Mouse (Mus musculus): ENCODE measurements at regions not wholly inside any gene's neighbourhood (a gene's known extent, or its start where the extent isn't known, plus 50 kb on each side); places are given as distances from the start of the nearest gene placed in this dataset.

- H3K4me2 ChIP-seq (ENCODE audit: low read depth, low read length), result no peak overlapping the region
- no peak overlapping the region for H3K4me3 ChIP-seq (ENCODE audit: low read depth, low read length)
- H3K9ac ChIP-seq (replicated peaks; ENCODE audit: low read depth, low read length), result no peak overlapping the region
- no peaks in the 10 kb centered on the region for H3K36me3 ChIP-seq (replicated peaks; ENCODE audit: control insufficient read depth, insufficient read depth, low read length)
- H3K27me3 ChIP-seq (ENCODE audit: control insufficient read depth, insufficient read depth, low read length), result 0 out of 2 replicates have a peak, but pooled peaks cover 5% of the 10 kb centered on the region
- DNase-seq (ENCODE audit: low spot score), result no peak
- ATAC-seq (ENCODE audit: insufficient read depth, low read depth), result no peak
- H3K4me1 ChIP-seq (ENCODE audit: control insufficient read depth, insufficient read depth), result no peaks in the 10 kb centered on the region
- no peaks in the 10 kb centered on the region for H3K9me3 ChIP-seq (replicated peaks; ENCODE audit: control insufficient read depth, low read length)
- TF ChIP-seq CTCF (IDR thresholded peaks at IDR 0.05; ENCODE audit: low read depth) (no peak), EP300 (IDR thresholded peaks at IDR 0.05; ENCODE audit: low read depth) (no peak)
- H3K27ac ChIP-seq (ENCODE audit: low read depth), result no peak overlapping the region
These were observed 227.3 kb downstream of the Foxo1 start for GRCm38 (mm10) chr3:52495401-52495800.

GRCm38 (mm10) chr3:52494924-52495323 lies 226.8 kb downstream of the Foxo1 start:
- Histone ChIP-seq H3K9me3 (replicated peaks; ENCODE audit: control insufficient read depth, low read length) (no peaks in the 10 kb centered on the region), H3K27me3 (ENCODE audit: control insufficient read depth, insufficient read depth, low read length) (0 out of 2 replicates have a peak, but pooled peaks cover 5% of the 10 kb centered on the region), H3K4me3 (ENCODE audit: low read depth, low read length) (no peak overlapping the region), H3K4me1 (ENCODE audit: control insufficient read depth, insufficient read depth) (no peaks in the 10 kb centered on the region), H3K36me3 (replicated peaks; ENCODE audit: control insufficient read depth, insufficient read depth, low read length) (no peaks in the 10 kb centered on the region), H3K4me2 (ENCODE audit: low read depth, low read length) (no peak overlapping the region), H3K9ac (replicated peaks; ENCODE audit: low read depth, low read length) (no peak overlapping the region), H3K27ac (ENCODE audit: low read depth) (no peak overlapping the region)
- DNase-seq (ENCODE audit: low spot score) (no peak), ATAC-seq (ENCODE audit: insufficient read depth, low read depth) (no peak)
- TF ChIP-seq CTCF (IDR thresholded peaks at IDR 0.05; ENCODE audit: low read depth) (no peak), EP300 (IDR thresholded peaks at IDR 0.05; ENCODE audit: low read depth) (no peak)
- 55% methylated on average over 2 of the region's 2 CpGs for WGBS

GRCm38 (mm10) chr3:52479186-52479585 lies 211.1 kb downstream of the Foxo1 start:
- Histone ChIP-seq H3K9ac (replicated peaks; ENCODE audit: low read depth, low read length) (no peak overlapping the region), H3K9me3 (replicated peaks; ENCODE audit: control insufficient read depth, low read length) (no peaks in the 10 kb centered on the region), H3K4me3 (ENCODE audit: low read depth, low read length) (no peak overlapping the region), H3K27ac (ENCODE audit: low read depth) (no peak overlapping the region), H3K27me3 (ENCODE audit: control insufficient read depth, insufficient read depth, low read length) (no peaks in the 10 kb centered on the region), H3K4me1 (ENCODE audit: control insufficient read depth, insufficient read depth) (no peaks in the 10 kb centered on the region), H3K4me2 (ENCODE audit: low read depth, low read length) (no peak overlapping the region), H3K36me3 (replicated peaks; ENCODE audit: control insufficient read depth, insufficient read depth, low read length) (no peaks in the 10 kb centered on the region)
- DNase-seq (ENCODE audit: low spot score) (no peak), ATAC-seq (ENCODE audit: insufficient read depth, low read depth) (no peak)
- TF ChIP-seq CTCF (IDR thresholded peaks at IDR 0.05; ENCODE audit: low read depth), result no peak
- TF ChIP-seq EP300 (IDR thresholded peaks at IDR 0.05; ENCODE audit: low read depth), result no peak
- WGBS, result 79% methylated on average over 5 of the region's 5 CpGs

- no peak for DNase-seq (ENCODE audit: low spot score)
- Histone ChIP-seq H3K27ac (ENCODE audit: low read depth) (no peak overlapping the region), H3K4me2 (ENCODE audit: low read depth, low read length) (no peak overlapping the region), H3K9ac (replicated peaks; ENCODE audit: low read depth, low read length) (no peak overlapping the region), H3K4me1 (ENCODE audit: control insufficient read depth, insufficient read depth) (no peaks in the 10 kb centered on the region), H3K36me3 (replicated peaks; ENCODE audit: control insufficient read depth, insufficient read depth, low read length) (no peaks in the 10 kb centered on the region), H3K4me3 (ENCODE audit: low read depth, low read length) (no peak overlapping the region), H3K27me3 (ENCODE audit: control insufficient read depth, insufficient read depth, low read length) (no peaks in the 10 kb centered on the region), H3K9me3 (replicated peaks; ENCODE audit: control insufficient read depth, low read length) (peaks cover 14% of the 10 kb centered on the region)
- TF ChIP-seq EP300 (IDR thresholded peaks at IDR 0.05; ENCODE audit: low read depth) (no peak), CTCF (IDR thresholded peaks at IDR 0.05; ENCODE audit: low read depth) (no peak)
- ATAC-seq (ENCODE audit: insufficient read depth, low read depth), result no peak
- WGBS, result 76% methylated on average over 4 of the region's 4 CpGs
These were observed 201.8 kb downstream of the Foxo1 start for GRCm38 (mm10) chr3:52469900-52470299.

GRCm38 (mm10) chr3:52469397-52469796 lies 201.3 kb downstream of the Foxo1 start:
- no peak for DNase-seq (ENCODE audit: low spot score)
- 77% methylated on average over 5 of the region's 5 CpGs for WGBS
- no peak overlapping the region for H3K4me2 ChIP-seq (ENCODE audit: low read depth, low read length)
- H3K36me3 ChIP-seq (replicated peaks; ENCODE audit: control insufficient read depth, insufficient read depth, low read length), result no peaks in the 10 kb centered on the region
- H3K9ac ChIP-seq (replicated peaks; ENCODE audit: low read depth, low read length), result no peak overlapping the region
- no peak overlapping the region for H3K4me3 ChIP-seq (ENCODE audit: low read depth, low read length)
- TF ChIP-seq CTCF (IDR thresholded peaks at IDR 0.05; ENCODE audit: low read depth) (no peak), EP300 (IDR thresholded peaks at IDR 0.05; ENCODE audit: low read depth) (no peak)
- H3K27ac ChIP-seq (ENCODE audit: low read depth), result no peak overlapping the region
- no peak for ATAC-seq (ENCODE audit: insufficient read depth, low read depth)
- H3K9me3 ChIP-seq (replicated peaks; ENCODE audit: control insufficient read depth, low read length), result peaks cover 14% of the 10 kb centered on the region
- H3K27me3 ChIP-seq (ENCODE audit: control insufficient read depth, insufficient read depth, low read length), result no peaks in the 10 kb centered on the region
- no peaks in the 10 kb centered on the region for H3K4me1 ChIP-seq (ENCODE audit: control insufficient read depth, insufficient read depth)

GRCm38 (mm10) chr3:52468326-52468725 lies 200.2 kb downstream of the Foxo1 start:
- TF ChIP-seq EP300 (IDR thresholded peaks at IDR 0.05; ENCODE audit: low read depth) (no peak), CTCF (IDR thresholded peaks at IDR 0.05; ENCODE audit: low read depth) (no peak)
- Histone ChIP-seq H3K9me3 (replicated peaks; ENCODE audit: control insufficient read depth, low read length) (peaks cover 14% of the 10 kb centered on the region), H3K27me3 (ENCODE audit: control insufficient read depth, insufficient read depth, low read length) (no peaks in the 10 kb centered on the region), H3K4me1 (ENCODE audit: control insufficient read depth, insufficient read depth) (no peaks in the 10 kb centered on the region), H3K27ac (ENCODE audit: low read depth) (no peak overlapping the region), H3K9ac (replicated peaks; ENCODE audit: low read depth, low read length) (no peak overlapping the region), H3K4me2 (ENCODE audit: low read depth, low read length) (no peak overlapping the region), H3K36me3 (replicated peaks; ENCODE audit: control insufficient read depth, insufficient read depth, low read length) (no peaks in the 10 kb centered on the region), H3K4me3 (ENCODE audit: low read depth, low read length) (no peak overlapping the region)
- WGBS, result 86% methylated on average over 8 of the region's 8 CpGs
- ATAC-seq (ENCODE audit: insufficient read depth, low read depth), result no peak
- DNase-seq (ENCODE audit: low spot score), result no peak
